Mouse (Mus musculus) G1E (cell line): ENCODE results near the gene Zfp91.

Source experiments
- CTCF ChIP-seq: IDR thresholded peaks from 2 replicates; pipeline ENCODE4 v1.5.1; 2012; ENCODE audit warnings: low read depth, low read length, inconsistent platforms, mixed read lengths
- POLR2AphosphoS5 ChIP-seq: IDR thresholded peaks from 2 replicates; pipeline ENCODE4 v1.6.1; 2012; ENCODE audit warnings: low read depth, low read length, inconsistent platforms; ENCODE audit not compliant: insufficient replicate concordance
- TAL1 ChIP-seq: conservative IDR thresholded peaks from 2 replicates; pipeline ENCODE4 v1.6.1; 2012; ENCODE audit warnings: low read depth, low read length, inconsistent platforms, mixed read lengths

DNA sequence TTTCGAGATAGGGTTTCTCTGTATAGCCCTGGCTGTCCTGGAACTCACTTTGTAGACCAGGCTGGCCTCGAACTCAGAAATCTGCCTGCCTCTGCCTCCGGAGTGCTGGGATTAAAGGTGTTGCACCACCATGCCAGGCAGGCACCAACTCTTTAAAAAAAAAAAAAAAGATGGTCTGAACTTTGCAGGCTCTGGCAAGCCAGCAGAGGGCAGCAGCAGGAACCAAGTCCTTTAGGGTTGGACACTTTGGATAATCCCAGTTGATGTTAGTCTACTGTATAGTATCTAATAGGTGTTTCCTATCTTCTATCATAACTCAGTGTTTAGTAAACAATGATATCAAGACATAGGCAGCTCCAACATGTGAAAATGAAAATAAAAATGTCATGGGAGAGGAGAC is 73.6 kb downstream of the Zfp91 start:
- no peak for TF ChIP-seq POLR2AphosphoS5
- no peak for TF ChIP-seq CTCF
- TF ChIP-seq TAL1: no peak
